Mouse (Mus musculus): ENCODE results near the gene L3mbtl3. TPM values are rescaled to one million over a fixed set of nuclear protein-coding genes. Genes with fewer than 3 reads are reported as not detected.

L3mbtl3 gene
- polyA plus RNA-seq (2014; fragmentation: Nextera tagmentation; extraction: Ambion mirVana): 13.6 and 17.1 TPM in 2 replicates

DNA sequence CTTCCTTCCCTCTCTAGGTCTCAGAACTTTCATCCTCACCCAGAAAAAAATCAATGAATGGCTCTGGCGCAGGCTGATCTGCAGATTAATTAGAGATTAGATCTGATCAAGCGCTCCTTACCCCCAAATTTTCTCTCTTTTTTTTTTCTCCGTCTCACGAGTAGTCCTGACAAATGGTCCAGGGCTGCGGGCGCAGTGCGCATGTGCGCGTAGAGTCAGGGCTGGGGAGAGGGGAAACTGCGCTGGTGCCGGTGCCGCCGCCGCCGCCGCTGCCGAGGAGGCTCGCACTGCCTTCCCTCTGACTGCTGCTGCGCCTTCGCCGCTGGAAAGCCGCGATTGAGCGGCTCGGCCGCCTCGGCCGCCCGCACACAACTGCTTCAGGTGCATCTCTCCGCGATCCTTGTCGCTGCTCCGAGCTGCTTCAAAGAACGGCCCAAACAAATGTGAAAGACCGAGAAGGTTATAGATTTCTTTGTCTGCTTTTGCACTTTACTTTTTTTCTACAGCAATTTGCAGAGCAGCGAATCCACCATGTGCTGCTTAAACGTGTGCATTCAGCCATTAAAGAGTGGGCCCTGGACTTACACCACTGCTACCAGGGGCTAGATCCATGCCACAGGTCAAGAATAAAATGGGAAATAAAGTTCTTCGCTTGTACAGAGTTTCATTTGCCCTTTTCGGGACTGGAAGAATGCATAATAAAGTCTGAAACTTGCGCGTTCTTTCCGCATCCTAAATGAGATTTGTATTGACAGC, at the start of gene L3mbtl3:
Gene L3mbtl3, minus strand, starts transcription at position 182 of the 756 bp plus-strand sequence.
- ATAC-seq (ENCODE audit: low read depth) (peak; percentile 91), DNase-seq (ENCODE audit: low spot score) (peak; percentile 95)
- Histone ChIP-seq H3K36me3 (ENCODE audit: control insufficient read depth, insufficient read depth, low read length) (no peaks in the 10 kb centered on the region), H3K4me1 (ENCODE audit: control insufficient read depth, insufficient read depth, low read length) (peaks cover 9% of the 10 kb centered on the region; the same call in 1 of the 2 replicates), H3K9ac (ENCODE audit: low read depth, low read length) (peak within 1 kb of the TSS; percentile 96), H3K27ac (replicated peaks; ENCODE audit: low read depth, low read length) (peak within 1 kb of the TSS; percentile 96), H3K4me3 (ENCODE audit: low read depth, low read length) (peak within 1 kb of the TSS; percentile 88), H3K9me3 (ENCODE audit: control insufficient read depth, low read length) (no peaks in the 10 kb centered on the region), H3K4me2 (ENCODE audit: low read depth, low read length) (peak within 1 kb of the TSS; percentile 67), H3K27me3 (replicated peaks; ENCODE audit: control insufficient read depth, insufficient read depth, low read length) (no peaks in the 10 kb centered on the region)
- under 1% methylated on average over 42 of the region's 42 CpGs for WGBS

DNA sequence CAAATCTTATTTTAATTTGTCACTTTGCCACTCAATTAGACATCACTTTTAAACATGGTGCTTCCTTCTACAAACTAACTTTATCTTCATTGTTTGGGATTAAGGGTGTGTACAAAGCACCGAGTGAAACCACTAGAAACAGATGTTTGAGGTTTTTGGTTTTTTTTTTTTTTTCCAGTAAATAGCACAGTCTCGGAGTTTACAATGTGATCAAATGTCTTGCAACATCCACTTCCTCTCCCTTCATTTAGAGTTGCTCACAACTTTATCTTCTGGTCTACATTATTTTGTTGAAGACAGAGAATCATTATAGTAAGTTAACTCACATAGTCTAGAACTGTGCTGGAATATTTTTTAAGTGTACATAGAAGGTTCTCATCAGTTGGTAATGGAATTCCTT, 45.4 kb upstream of the L3mbtl3 start:
- no peak overlapping the region for H3K9ac ChIP-seq (ENCODE audit: low read depth, low read length)
- H3K4me3 ChIP-seq (ENCODE audit: low read depth, low read length): no peak overlapping the region
- H3K4me2 ChIP-seq (ENCODE audit: low read depth, low read length): no peak overlapping the region
- no peaks in the 10 kb centered on the region for H3K9me3 ChIP-seq (ENCODE audit: control insufficient read depth, low read length)
- H3K36me3 ChIP-seq (ENCODE audit: control insufficient read depth, insufficient read depth, low read length): no peaks in the 10 kb centered on the region
- DNase-seq (ENCODE audit: low spot score) (no peak), ATAC-seq (ENCODE audit: low read depth) (no peak)
- no peak overlapping the region for H3K27ac ChIP-seq (replicated peaks; ENCODE audit: low read depth, low read length)
- WGBS: 31% methylated on average over 2 of the region's 2 CpGs
- no peaks in the 10 kb centered on the region for H3K27me3 ChIP-seq (replicated peaks; ENCODE audit: control insufficient read depth, insufficient read depth, low read length)
- no peaks in the 10 kb centered on the region for H3K4me1 ChIP-seq (ENCODE audit: control insufficient read depth, insufficient read depth, low read length)

- no peak overlapping the region for H3K9ac ChIP-seq (ENCODE audit: low read depth, low read length)
- no peaks in the 10 kb centered on the region for H3K27me3 ChIP-seq (replicated peaks; ENCODE audit: control insufficient read depth, insufficient read depth, low read length)
- DNase-seq (ENCODE audit: low spot score) (no peak), ATAC-seq (ENCODE audit: low read depth) (no peak)
- no peaks in the 10 kb centered on the region for H3K9me3 ChIP-seq (ENCODE audit: control insufficient read depth, low read length)
- no peaks in the 10 kb centered on the region for H3K36me3 ChIP-seq (ENCODE audit: control insufficient read depth, insufficient read depth, low read length)
- H3K4me1 ChIP-seq (ENCODE audit: control insufficient read depth, insufficient read depth, low read length): no peaks in the 10 kb centered on the region
- no peak overlapping the region for H3K4me2 ChIP-seq (ENCODE audit: low read depth, low read length)
- H3K4me3 ChIP-seq (ENCODE audit: low read depth, low read length): no peak overlapping the region
- H3K27ac ChIP-seq (replicated peaks; ENCODE audit: low read depth, low read length): no peak overlapping the region
Measured at GRCm38 (mm10) chr10:26388656-26389055, 12.9 kb upstream of the L3mbtl3 start.

DNA sequence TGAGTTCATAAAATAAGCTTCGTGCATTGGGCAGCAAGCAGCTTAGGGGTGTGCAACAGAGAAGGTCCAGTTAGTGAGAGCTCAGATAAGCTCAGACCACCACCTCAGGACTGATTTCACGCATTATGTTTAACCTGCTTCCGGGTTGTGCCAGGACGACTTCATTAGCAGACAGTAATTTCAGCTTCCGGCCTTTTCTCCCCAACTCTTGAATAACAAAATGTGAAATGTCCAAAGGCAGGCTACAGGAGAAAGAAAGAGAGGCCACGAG, 1.5 kb upstream of the L3mbtl3 start:
- no peak overlapping the region for H3K4me2 ChIP-seq (ENCODE audit: low read depth, low read length)

DNA sequence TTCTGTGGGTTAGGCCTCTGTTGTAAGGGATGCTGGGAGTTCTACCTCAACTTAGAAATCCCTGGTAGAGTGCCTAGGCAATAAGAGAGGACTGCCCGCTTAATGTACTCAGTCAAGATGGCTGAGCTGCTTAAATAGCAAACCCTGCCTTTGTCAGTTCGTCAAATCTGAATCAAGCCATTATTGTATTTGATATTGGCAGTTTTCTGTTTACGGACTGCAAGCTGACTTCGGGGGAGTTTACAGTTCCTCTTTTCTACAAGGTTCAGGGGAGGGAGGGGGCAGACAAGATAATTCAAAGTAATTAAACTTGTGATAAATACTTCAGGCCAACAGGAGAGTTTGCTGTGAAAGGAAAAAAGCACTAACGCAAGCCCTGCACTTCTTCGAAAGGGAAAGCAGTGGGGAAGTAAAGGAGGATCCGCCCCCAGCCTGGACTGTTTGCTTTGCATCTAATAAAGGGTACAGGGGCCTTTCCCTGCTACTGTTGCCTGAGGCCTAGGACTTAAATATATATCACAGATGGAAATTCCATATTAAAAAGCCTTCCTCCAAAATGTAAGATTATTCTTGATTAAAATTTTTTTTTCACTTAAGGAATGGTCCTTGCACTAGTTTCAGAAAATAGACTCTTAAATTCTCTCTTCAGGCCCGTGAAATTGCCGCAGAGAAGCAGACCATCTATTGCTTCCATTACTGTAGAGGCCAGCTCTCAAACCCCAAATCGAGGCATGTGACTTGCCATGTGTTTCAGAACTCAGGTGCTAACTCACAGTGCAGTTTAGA, 968 bp upstream of the L3mbtl3 start:
- Histone ChIP-seq H3K9ac (ENCODE audit: low read depth, low read length) (peak overlapping the region; percentile 96), H3K4me2 (ENCODE audit: low read depth, low read length) (peak overlapping the region; percentile 67), H3K27me3 (replicated peaks; ENCODE audit: control insufficient read depth, insufficient read depth, low read length) (no peaks in the 10 kb centered on the region), H3K4me1 (ENCODE audit: control insufficient read depth, insufficient read depth, low read length) (peaks cover 8% of the 10 kb centered on the region; the same call in 1 of the 2 replicates), H3K36me3 (ENCODE audit: control insufficient read depth, insufficient read depth, low read length) (no peaks in the 10 kb centered on the region), H3K4me3 (ENCODE audit: low read depth, low read length) (peak overlapping the region; percentile 88), H3K9me3 (ENCODE audit: control insufficient read depth, low read length) (no peaks in the 10 kb centered on the region), H3K27ac (replicated peaks; ENCODE audit: low read depth, low read length) (peak overlapping the region; percentile 96)
- WGBS: 32% methylated on average over 10 of the region's 10 CpGs
- ATAC-seq (ENCODE audit: low read depth): no peak
- DNase-seq (ENCODE audit: low spot score): peak; percentile 24

More for the DNA sequence above, 1.5 kb upstream of the L3mbtl3 start:
- no peak overlapping the region for H3K9ac ChIP-seq (ENCODE audit: low read depth, low read length)
- no peaks in the 10 kb centered on the region for H3K27me3 ChIP-seq (replicated peaks; ENCODE audit: control insufficient read depth, insufficient read depth, low read length)
- ATAC-seq (ENCODE audit: low read depth) (no peak), DNase-seq (ENCODE audit: low spot score) (no peak)
- no peaks in the 10 kb centered on the region for H3K9me3 ChIP-seq (ENCODE audit: control insufficient read depth, low read length)
- H3K36me3 ChIP-seq (ENCODE audit: control insufficient read depth, insufficient read depth, low read length): no peaks in the 10 kb centered on the region
- H3K27ac ChIP-seq (replicated peaks; ENCODE audit: low read depth, low read length): no peak overlapping the region
- 71% methylated on average over 6 of the region's 6 CpGs for WGBS
- H3K4me1 ChIP-seq (ENCODE audit: control insufficient read depth, insufficient read depth, low read length): peaks cover 5% of the 10 kb centered on the region; the same call in 1 of the 2 replicates
- H3K4me3 ChIP-seq (ENCODE audit: low read depth, low read length): no peak overlapping the region

- Histone ChIP-seq H3K4me2 (ENCODE audit: low read depth, low read length) (peak overlapping the region; percentile 67), H3K4me3 (ENCODE audit: low read depth, low read length) (peak overlapping the region; percentile 88), H3K4me1 (ENCODE audit: control insufficient read depth, insufficient read depth, low read length) (peaks cover 9% of the 10 kb centered on the region; the same call in 1 of the 2 replicates), H3K36me3 (ENCODE audit: control insufficient read depth, insufficient read depth, low read length) (no peaks in the 10 kb centered on the region), H3K9me3 (ENCODE audit: control insufficient read depth, low read length) (no peaks in the 10 kb centered on the region), H3K27ac (replicated peaks; ENCODE audit: low read depth, low read length) (peak overlapping the region; percentile 96), H3K27me3 (replicated peaks; ENCODE audit: control insufficient read depth, insufficient read depth, low read length) (no peaks in the 10 kb centered on the region), H3K9ac (ENCODE audit: low read depth, low read length) (peak overlapping the region; percentile 96)
- DNase-seq (ENCODE audit: low spot score): peak; percentile 56
- peak; percentile 45 for ATAC-seq (ENCODE audit: low read depth)
- WGBS: 1% methylated on average over 8 of the region's 30 CpGs
Measured at GRCm38 (mm10) chr10:26375351-26375751, 420 bp downstream of the L3mbtl3 start.

DNA sequence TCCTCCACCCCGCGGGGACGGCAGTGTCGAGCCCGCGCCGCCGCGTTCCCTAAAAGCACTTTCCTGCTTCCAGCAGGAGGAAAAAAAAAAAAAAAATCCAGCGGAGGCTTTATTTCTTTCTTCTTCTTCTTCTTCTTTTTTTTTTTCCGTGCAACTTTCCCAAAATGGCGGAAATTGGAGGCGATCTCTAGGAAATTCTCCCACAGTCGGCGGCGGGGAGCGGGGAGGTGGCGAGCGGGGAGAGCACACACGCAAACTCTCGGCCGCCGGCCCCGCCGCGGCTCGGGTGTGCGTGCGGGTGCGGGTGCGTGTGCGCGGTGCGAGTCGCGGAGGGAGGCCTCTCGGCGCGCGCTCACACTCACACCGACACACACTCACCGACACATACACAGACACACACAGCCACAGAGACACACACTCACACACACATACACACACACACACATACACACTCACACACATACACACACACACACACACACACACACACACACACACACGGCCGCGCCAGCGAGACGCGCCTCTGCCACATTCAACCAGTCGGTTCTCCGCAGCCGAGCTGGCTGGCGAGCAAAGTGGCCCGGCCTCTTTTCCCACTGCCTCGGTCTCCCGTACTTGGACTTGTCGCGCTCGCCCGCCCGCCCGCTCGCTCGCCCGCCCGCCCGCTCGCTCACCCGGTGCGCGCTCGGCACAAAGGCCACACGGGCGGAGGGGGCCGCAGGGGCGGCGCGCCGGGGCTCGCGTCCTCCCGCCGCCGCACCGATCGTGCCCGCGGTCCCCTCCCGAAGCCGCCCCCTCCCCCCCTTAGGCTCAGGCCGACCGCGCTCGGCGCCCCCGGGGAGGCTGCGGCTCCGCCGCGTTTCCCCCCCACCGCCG, 1.1 kb downstream of the L3mbtl3 start:
- ATAC-seq (ENCODE audit: low read depth) (peak; percentile 48), DNase-seq (ENCODE audit: low spot score) (peak; percentile 63)
- Histone ChIP-seq H3K4me3 (ENCODE audit: low read depth, low read length) (peak overlapping the region; percentile 88), H3K9ac (ENCODE audit: low read depth, low read length) (peak overlapping the region; percentile 96), H3K36me3 (ENCODE audit: control insufficient read depth, insufficient read depth, low read length) (no peaks in the 10 kb centered on the region), H3K27me3 (replicated peaks; ENCODE audit: control insufficient read depth, insufficient read depth, low read length) (no peaks in the 10 kb centered on the region), H3K9me3 (ENCODE audit: control insufficient read depth, low read length) (no peaks in the 10 kb centered on the region), H3K4me2 (ENCODE audit: low read depth, low read length) (peak overlapping the region; percentile 67), H3K27ac (replicated peaks; ENCODE audit: low read depth, low read length) (peak overlapping the region; percentile 96), H3K4me1 (ENCODE audit: control insufficient read depth, insufficient read depth, low read length) (peaks cover 9% of the 10 kb centered on the region; the same call in 1 of the 2 replicates)
- 1% methylated on average over 45 of the region's 101 CpGs for WGBS

DNA sequence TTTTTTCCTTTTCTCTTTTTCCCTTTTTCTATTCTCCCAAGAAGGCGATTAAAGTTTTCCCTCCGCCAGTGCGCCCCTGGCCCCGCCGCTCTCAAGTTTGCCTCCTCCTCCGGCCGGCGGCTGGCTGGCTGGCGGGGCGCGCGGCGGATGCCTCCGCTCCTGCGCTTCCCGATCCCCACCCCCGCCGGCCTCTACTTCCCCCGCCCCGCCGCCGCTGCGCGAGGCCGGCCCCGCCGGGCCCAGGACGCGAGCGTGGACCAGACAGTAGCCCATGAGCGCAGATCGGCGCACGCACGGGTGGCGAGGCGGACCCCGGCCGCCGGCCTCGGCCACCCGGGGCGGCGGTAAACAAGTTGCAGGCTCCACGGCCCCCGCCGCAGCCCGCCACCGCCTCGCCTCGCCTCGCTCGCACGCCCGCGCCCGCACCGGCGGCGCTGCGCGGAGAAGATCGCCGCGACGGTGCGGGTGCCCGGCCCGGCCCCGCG, 1.8 kb downstream of the L3mbtl3 start:
- H3K4me3 ChIP-seq (ENCODE audit: low read depth, low read length): peak overlapping the region; percentile 88
- under 1% methylated on average over 57 of the region's 71 CpGs for WGBS
- peak overlapping the region; percentile 67 for H3K4me2 ChIP-seq (ENCODE audit: low read depth, low read length)
- H3K4me1 ChIP-seq (ENCODE audit: control insufficient read depth, insufficient read depth, low read length): peaks cover 9% of the 10 kb centered on the region; the same call in 1 of the 2 replicates
- no peaks in the 10 kb centered on the region for H3K9me3 ChIP-seq (ENCODE audit: control insufficient read depth, low read length)
- H3K27me3 ChIP-seq (replicated peaks; ENCODE audit: control insufficient read depth, insufficient read depth, low read length): no peaks in the 10 kb centered on the region
- peak overlapping the region; percentile 96 for H3K9ac ChIP-seq (ENCODE audit: low read depth, low read length)
- ATAC-seq (ENCODE audit: low read depth): peak; percentile 49
- peak; percentile 75 for DNase-seq (ENCODE audit: low spot score)
- H3K36me3 ChIP-seq (ENCODE audit: control insufficient read depth, insufficient read depth, low read length): 0 out of 2 replicates have a peak, but pooled peaks cover under 1% of the 10 kb centered on the region
- peak overlapping the region; percentile 96 for H3K27ac ChIP-seq (replicated peaks; ENCODE audit: low read depth, low read length)
